Mouse (Mus musculus) bone marrow, adult 2 months (tissue): ENCODE measurements around the gene Wdr18.

Experiments used
- CTCF ChIP-seq: fragments of 200-500 bp; IDR thresholded peaks from 2 replicates; pipeline ENCODE4 v1.5.1; 2011; ENCODE audit warnings: low read length, control low read depth; ENCODE audit not compliant: control insufficient read depth, insufficient read depth
- POLR2A ChIP-seq: fragments of 200-500 bp; IDR thresholded peaks from 2 replicates; pipeline ENCODE4 v1.6.1; 2011; ENCODE audit warnings: low read depth, mild to moderate bottlenecking, control low read depth, low read length, borderline replicate concordance; ENCODE audit not compliant: control insufficient read depth

GRCm38 (mm10) chr10:79914948-79915596, 44.9 kb upstream of the Wdr18 start:
- TF ChIP-seq POLR2A = no peak
- no peak for TF ChIP-seq CTCF
